Mouse (Mus musculus) bone marrow macrophage, adult 2 months (primary cell): ENCODE data around the gene Mex3a. TPM values are rescaled to one million over a fixed set of nuclear protein-coding genes. Genes with fewer than 3 reads are reported as not detected.

Experiments used
- H3K27ac ChIP-seq: 2 replicates; pipeline ENCODE4 v1.5.1; 2012; ENCODE audit warnings: low read depth, low read length; ENCODE audit not compliant: insufficient read depth
- H3K4me1 ChIP-seq: 2 replicates; pipeline ENCODE4 v1.6.1; 2012; ENCODE audit warnings: low read length; ENCODE audit not compliant: control insufficient read depth, insufficient read depth
- H3K4me3 ChIP-seq: 2 replicates; pipeline ENCODE4 v1.5.1; 2012; ENCODE audit warnings: mild to moderate bottlenecking, low read length, moderate library complexity; ENCODE audit not compliant: insufficient read depth
- CTCF ChIP-seq: IDR thresholded peaks from 2 replicates; pipeline ENCODE4 v1.5.1; 2012; ENCODE audit warnings: low read depth, mild to moderate bottlenecking, low read length, moderate library complexity
- POLR2A ChIP-seq: IDR thresholded peaks from 2 replicates; pipeline ENCODE4 v1.6.1; 2012; ENCODE audit warnings: mild to moderate bottlenecking, low read depth, low read length, borderline replicate concordance
- polyA plus RNA-seq: library from polyadenylated mRNA; stranded (reverse); fragments of >200 nt; gene quantifications from 2 replicates; pipeline ENCODE4 v1.2.4, GENCODE M21; 2012; ENCODE audit not compliant: missing spikeins, insufficient read depth, insufficient read length

Gene Mex3a
- 0.13 and 0.16 TPM in 2 replicates for polyA plus RNA-seq

DNA sequence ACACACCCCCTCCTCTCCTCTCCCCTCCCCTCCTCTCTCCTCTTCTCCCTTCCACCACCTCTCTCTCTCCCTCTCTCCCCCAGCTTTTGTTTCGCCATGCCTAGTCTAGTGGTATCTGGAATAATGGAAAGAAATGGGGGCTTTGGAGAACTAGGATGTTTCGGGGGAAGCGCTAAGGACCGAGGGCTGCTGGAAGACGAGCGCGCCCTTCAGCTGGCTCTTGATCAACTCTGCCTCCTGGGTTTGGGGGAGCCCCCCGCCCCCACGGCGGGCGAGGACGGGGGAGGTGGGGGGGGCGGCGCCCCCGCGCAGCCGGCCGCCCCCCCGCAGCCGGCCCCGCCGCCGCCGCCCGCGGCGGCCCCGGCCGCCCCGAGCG lies at the start of gene Mex3a:
Gene Mex3a, plus strand, starts transcription at position 97 of the 376 bp plus-strand sequence.
- H3K4me1 ChIP-seq = peaks cover 8% of the 10 kb centered on the region

DNA sequence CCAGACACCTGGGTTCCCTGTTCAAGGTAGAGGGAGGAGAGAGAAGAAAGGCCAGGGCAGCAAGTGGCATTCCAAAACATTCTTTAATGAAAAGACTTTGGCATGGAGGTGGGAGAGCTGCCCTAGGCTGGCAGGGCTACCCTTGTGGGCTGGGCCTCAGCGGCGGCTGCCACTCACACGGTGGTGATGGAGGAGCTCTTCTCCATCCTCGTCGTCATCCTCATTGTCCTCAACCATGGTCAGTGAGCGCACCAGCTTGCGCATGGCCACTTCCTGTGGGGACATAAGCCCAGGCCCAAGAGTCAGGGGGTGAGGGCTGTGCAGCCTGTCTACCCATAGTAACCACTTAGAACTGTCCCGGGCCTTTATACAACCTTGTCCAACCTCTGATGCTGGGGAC lies 49.1 kb upstream of the Mex3a start:
- TF ChIP-seq POLR2A (no peak), CTCF (no peak)
- Histone ChIP-seq H3K27ac (no peak overlapping the region), H3K4me1 (no peaks in the 10 kb centered on the region), H3K4me3 (no peak overlapping the region)

More for the DNA sequence above, at the start of gene Mex3a:
- Histone ChIP-seq H3K4me3 (peak within 1 kb of the TSS; percentile 89), H3K27ac (peak within 1 kb of the TSS; percentile 43; the same call in 1 of the 2 replicates)
- no peak for TF ChIP-seq CTCF
- no peak for TF ChIP-seq POLR2A

DNA sequence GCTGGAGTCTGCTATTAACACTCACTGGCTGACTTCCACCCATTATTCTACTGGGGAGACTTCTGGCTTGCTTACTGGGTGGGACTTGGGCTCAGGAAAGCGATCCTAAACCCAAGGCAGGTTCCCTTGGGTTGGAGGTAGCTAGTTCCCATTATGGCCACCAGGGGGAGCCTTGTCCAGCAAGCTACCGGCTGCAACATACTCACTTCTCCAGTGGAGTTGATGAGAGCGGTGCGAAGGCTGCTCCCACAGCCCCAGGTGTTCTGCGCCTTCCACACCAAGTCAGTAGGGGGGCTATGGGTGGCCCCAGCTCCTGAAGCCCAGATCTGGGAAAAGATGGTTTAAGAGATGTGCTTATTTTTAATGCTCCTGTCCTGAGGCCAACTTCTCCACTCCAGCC lies 48.6 kb upstream of the Mex3a start:
- TF ChIP-seq CTCF (peak; percentile 75), POLR2A (no peak)
- Histone ChIP-seq H3K27ac (no peak overlapping the region), H3K4me1 (peaks cover 2% of the 10 kb centered on the region), H3K4me3 (no peak overlapping the region)

DNA sequence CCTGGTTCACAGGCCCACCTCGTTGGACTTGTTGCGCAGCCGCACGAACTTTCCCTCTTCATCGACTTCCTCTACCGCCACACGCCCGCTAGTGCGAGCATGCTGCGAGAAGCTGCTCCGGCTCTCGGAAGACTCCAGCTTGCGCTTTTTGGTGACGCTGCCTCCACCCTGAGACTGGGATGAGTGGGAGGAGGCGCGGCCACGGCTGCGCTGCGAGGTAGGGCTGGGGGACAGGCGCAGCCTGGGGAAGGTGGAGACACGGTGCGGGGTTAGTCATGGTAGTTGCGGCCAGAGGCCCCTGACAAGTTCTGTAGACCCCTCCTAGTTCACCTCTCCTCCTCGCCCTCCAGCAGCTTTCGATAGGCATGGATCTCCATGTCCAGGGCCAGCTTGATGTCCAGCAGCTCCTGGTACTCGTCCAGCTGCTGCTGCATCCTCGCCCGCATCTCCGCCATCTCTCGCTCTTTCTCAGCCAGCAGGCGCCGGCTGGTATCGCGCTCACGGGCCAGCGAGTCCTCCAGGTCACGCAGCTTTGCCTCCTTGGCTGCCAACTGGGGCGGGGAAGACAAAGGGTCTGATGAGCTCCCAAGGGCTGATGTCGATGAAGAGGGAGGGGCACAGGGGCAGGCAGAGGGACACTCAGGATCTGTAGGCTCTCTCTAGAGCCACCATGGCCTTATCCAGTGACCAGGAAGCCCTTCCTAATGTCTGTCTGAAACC lies 47.4 kb upstream of the Mex3a start:
- Histone ChIP-seq H3K4me3 (no peak overlapping the region), H3K4me1 (peaks cover 13% of the 10 kb centered on the region), H3K27ac (no peak overlapping the region)
- TF ChIP-seq POLR2A = no peak
- no peak for TF ChIP-seq CTCF

DNA sequence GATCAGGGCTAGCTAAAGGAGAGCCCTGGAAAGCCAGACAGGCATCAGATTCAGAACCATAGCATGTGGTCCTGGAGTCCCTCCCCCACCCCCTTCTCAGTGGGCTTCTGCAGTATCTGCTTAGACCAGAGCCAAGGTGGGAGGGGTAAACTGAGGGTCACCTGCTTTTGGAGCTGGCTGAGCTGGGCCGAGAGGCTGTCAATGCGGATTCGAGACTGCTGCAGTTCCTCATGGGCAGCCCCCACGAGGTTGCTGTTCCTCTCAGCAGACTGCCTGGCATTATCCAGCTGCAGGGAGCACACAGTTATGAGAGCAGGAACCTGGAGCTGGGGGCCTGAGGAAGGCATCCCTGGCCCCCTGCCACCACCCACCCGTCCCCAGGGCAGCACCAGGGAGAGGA lies 46.2 kb upstream of the Mex3a start:
- H3K4me1 ChIP-seq = peaks cover 26% of the 10 kb centered on the region
- no peak overlapping the region for H3K4me3 ChIP-seq
- no peak overlapping the region for H3K27ac ChIP-seq
- TF ChIP-seq POLR2A = no peak
- no peak for TF ChIP-seq CTCF

DNA sequence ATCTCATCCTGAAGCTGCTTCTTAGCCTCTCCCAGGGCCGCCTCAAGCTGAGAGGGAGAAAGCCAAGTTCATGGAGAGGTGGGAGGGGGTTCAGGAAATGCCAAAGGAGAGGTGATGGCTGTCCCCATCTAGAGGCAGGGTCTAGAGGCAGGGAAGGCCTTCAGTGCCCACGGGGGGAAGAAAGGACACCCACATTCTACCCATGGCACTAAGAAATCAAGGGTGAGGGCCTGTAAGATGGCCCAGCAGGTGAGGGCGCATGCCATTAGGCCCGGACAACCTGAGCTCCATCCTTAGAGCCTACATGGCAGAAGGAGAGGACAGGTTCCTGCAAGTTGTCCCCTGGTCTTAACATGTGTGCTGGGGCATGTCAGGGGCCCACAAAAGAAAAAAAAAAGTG lies 45.3 kb upstream of the Mex3a start:
- no peak overlapping the region for H3K27ac ChIP-seq
- H3K4me3 ChIP-seq = no peak overlapping the region
- peaks cover 26% of the 10 kb centered on the region for H3K4me1 ChIP-seq
- no peak for TF ChIP-seq CTCF
- TF ChIP-seq POLR2A = no peak

DNA sequence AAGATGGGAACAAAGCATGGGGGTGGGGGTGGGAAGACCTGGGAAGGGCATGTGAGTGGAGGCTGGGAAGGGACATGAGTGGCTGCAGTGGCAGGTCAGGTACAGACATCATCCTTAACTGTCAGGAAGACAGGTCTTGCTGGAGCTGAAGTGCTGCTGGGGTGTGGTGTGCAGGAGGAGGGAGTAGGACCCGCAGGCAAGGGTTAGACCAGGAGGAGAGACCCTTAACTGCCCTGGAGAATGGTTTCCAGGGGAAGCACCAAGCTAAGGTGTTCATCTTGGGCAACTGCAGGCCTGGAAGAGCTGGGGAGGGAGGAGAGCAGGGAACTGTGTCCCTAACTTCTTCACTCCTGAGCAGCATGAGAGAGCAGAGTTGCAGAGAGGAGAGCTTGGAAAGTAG lies 44.8 kb upstream of the Mex3a start:
- no peak for TF ChIP-seq POLR2A
- no peak for TF ChIP-seq CTCF
- H3K4me3 ChIP-seq = no peak overlapping the region
- H3K4me1 ChIP-seq = peaks cover 26% of the 10 kb centered on the region
- no peak overlapping the region for H3K27ac ChIP-seq

DNA sequence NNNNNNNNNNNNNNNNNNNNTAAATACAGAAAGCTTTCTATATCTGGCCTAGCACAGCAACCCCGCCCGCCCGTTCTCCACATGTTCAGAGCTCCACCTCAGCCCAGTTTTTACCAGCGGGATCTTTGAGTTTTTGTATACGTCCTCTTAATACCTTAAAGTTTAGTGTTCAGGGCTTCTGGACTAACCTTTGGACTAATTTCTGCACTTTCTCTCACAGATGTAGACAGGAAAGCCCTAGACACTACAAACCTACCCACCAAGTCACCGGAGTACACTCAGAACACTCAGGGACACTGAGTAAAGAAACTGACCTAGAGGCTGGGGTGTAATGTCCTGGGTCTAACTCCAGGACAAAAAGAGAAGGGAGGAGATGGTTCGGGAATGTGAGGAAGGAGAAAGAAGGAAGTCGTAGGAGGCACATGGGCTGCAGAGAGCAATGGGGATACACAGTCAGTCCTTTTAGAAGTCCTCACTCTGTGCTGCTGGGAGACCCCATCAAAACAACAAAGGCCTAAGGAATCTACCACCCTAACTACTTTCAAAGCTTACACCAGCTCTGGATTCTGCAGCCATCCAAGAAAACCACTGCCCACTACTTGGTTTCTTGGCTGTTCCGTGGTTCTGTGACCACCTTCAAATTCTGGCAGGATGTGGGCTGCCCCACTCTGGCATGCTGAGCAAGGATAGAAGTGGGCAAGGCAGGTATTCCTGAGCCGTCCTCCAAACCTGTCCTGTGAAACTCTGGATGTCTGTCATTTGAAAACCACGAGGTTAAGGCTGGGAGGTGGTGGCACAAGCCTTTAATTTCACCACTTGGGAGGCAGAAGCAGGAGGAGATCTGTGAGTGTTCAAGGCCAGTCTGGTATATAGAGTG lies 38.3 kb upstream of the Mex3a start:
- TF ChIP-seq POLR2A (no peak), CTCF (no peak)
- H3K4me3 ChIP-seq = peak overlapping the region; percentile 57; the same call in 1 of the 2 replicates
- H3K27ac ChIP-seq = peak overlapping the region; percentile 92
- H3K4me1 ChIP-seq = peaks cover 58% of the 10 kb centered on the region

DNA sequence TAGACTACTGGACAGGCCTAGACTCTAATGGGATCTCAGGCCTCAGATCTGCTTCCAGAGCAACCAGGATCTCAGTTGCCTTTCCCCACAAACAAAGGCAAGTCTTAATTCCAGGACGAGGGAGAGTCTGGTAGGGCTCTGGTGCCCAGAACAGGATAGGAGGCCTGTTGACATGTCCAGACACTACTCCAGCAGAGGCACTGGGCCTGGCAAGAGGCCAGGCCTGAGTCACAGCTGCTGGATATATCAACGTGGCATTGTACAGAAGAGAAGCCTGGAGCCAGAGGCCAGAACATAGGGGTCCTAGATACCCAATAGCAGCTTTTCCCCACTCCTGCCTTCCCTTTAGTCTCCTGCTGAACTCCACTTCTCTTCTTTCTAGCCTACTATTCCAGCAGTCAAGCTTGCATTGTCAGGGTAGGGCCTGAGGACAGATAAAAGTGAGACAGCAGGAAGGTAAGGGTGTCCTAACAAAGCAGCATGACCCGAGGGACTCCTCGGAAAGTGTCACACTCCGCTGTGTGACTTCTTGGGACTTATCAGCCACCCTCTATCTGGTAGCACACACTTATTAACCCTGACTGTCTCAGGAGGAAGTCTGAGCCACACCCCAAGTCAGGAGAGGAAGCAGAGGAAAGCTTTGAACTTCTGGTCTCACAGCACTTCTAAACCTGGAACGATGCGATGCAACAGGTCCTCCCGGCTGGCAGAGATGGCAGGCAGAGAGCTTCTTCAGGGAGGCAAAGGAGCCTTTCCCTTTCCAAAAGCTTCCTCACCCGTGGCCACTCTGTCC lies 37.2 kb upstream of the Mex3a start:
- H3K4me3 ChIP-seq = peak overlapping the region; percentile 12
- peaks cover 51% of the 10 kb centered on the region for H3K4me1 ChIP-seq
- no peak for TF ChIP-seq POLR2A
- TF ChIP-seq CTCF = no peak
- H3K27ac ChIP-seq = peak overlapping the region; percentile 92
